Mouse (Mus musculus): Measurements from ENCODE around the gene Gkn3.

The Gkn3 gene

GRCm38 (mm10) chr6:87388877-87389276 is at the start of gene Gkn3:
Gene Gkn3, minus strand, starts transcription at chr6:87388935.
- no peak for DNase-seq

GRCm38 (mm10) chr6:87436745-87437144 is 48.0 kb upstream of the Gkn3 start:
- no peak for DNase-seq

GRCm38 (mm10) chr6:87435791-87436190 is 47.1 kb upstream of the Gkn3 start:
- DNase-seq, result no peak

GRCm38 (mm10) chr6:87428487-87429044 is 39.8 kb upstream of the Gkn3 start, which contains the start of gene Bmp10:
Gene Bmp10, plus strand, starts transcription at chr6:87428994.
- no peak for DNase-seq

- no peak for DNase-seq
Observed at GRCm38 (mm10) chr6:87427616-87428015, 38.9 kb upstream of the Gkn3 start.

- no peak for DNase-seq
Observed at GRCm38 (mm10) chr6:87426954-87427353, 38.2 kb upstream of the Gkn3 start.

- no peak for DNase-seq
Observed at GRCm38 (mm10) chr6:87424037-87424816, 35.5 kb upstream of the Gkn3 start.

GRCm38 (mm10) chr6:87422304-87422703 is 33.6 kb upstream of the Gkn3 start:
- no peak for DNase-seq

GRCm38 (mm10) chr6:87412011-87412410 is 23.3 kb upstream of the Gkn3 start:
- DNase-seq, result no peak

- DNase-seq, result no peak
Observed at GRCm38 (mm10) chr6:87401456-87401855, 12.7 kb upstream of the Gkn3 start.

GRCm38 (mm10) chr6:87399886-87400566 is 11.3 kb upstream of the Gkn3 start:
- DNase-seq, result peak in 1 of 2 experiments; percentile 28

- peak; percentile 39 to 42 for DNase-seq
Observed at GRCm38 (mm10) chr6:87399137-87399536, 10.4 kb upstream of the Gkn3 start.

- DNase-seq, result no peak
Observed at GRCm38 (mm10) chr6:87394783-87395182, 6.0 kb upstream of the Gkn3 start.

GRCm38 (mm10) chr6:87393466-87394205 is 4.9 kb upstream of the Gkn3 start:
- no peak for DNase-seq

- DNase-seq, result no peak
Observed at GRCm38 (mm10) chr6:87389455-87389989, 787 bp upstream of the Gkn3 start.

- DNase-seq, result no peak
Observed at GRCm38 (mm10) chr6:87386681-87387080, 2.1 kb downstream of the Gkn3 start.

- no peak for DNase-seq
Observed at GRCm38 (mm10) chr6:87386203-87386602, 2.5 kb downstream of the Gkn3 start.

- no peak for DNase-seq
Observed at GRCm38 (mm10) chr6:87384761-87385160, 4.0 kb downstream of the Gkn3 start.

- DNase-seq, result no peak
Observed at GRCm38 (mm10) chr6:87383926-87384691, 4.6 kb downstream of the Gkn3 start.

GRCm38 (mm10) chr6:87373057-87373456 is 15.7 kb downstream of the Gkn3 start, which contains the start of gene Gkn2:
Gene Gkn2, plus strand, starts transcription at chr6:87373357.
- no peak for DNase-seq

GRCm38 (mm10) chr6:87369223-87369622 is 19.5 kb downstream of the Gkn3 start:
- DNase-seq, result no peak

GRCm38 (mm10) chr6:87354441-87354840 is 34.3 kb downstream of the Gkn3 start:
- no peak for DNase-seq

Data from thymus, adult 18-20 months (tissue).